Mouse (Mus musculus) kidney, adult 2 months (tissue): ENCODE data around the gene Chd1.

ENCODE experiments used
- CTCF ChIP-seq: fragments of 200-500 bp; conservative IDR thresholded peaks from 2 replicates; pipeline ENCODE4 v1.5.1; 2011; ENCODE audit warnings: low read depth, mild to moderate bottlenecking, control low read depth, low read length, moderate library complexity, mixed read lengths; ENCODE audit not compliant: insufficient read depth, insufficient read length
- POLR2A ChIP-seq: fragments of 200-500 bp; IDR thresholded peaks from one replicate; pipeline ENCODE4 v1.6.1; 2011; ENCODE audit warnings: low read depth, low read length, control low read depth

- TF ChIP-seq CTCF (no peak), POLR2A (no peak)
Measured at GRCm38 (mm10) chr17:15672870-15673269, 31.9 kb upstream of the Chd1 start.
